Mouse (Mus musculus): ENCODE measurements around the gene Ablim1.

The Ablim1 gene

DNA sequence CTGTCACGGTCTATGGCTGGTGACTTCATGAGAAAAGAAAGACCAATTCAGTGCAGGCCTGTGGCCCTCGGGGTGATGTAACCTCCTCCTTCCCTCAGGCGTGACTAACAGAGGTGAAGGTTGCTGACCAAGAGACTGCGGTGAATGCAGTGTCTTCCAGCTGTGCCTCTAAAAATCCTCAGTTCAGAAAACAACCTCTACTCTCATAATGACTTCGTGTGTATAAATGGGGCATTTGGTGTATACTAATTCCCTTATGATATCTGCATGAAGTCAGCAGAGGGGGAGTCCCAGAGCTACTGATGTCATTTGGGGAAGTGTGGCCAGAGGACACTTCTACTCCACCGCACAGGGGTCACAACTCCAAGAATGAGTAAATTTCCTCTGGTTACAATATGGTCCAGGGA, 301.4 kb downstream of the Ablim1 start:
- no peak for DNase-seq (ENCODE audit: low spot score in 2 of 2)

DNA sequence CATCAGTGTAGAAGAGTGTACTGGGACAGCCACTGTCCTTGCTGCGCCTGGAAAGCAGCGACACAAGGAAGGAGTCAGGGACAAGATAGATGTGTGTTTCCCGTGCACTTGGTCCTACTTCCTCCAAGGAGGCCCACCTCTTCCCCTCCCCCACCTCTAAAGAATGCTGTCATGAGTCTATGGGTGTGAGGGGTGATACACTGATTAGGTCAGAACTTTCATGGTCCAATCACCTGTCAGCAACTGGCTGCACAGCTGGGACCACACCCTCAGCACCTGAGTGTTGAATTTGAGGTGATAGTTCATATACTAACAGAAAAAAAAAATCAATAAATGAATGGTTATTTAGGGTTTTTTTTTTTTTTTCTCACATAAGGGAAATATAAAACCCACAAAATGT, 302.7 kb downstream of the Ablim1 start:
- no peak for DNase-seq (ENCODE audit: low spot score in 2 of 2)

DNA sequence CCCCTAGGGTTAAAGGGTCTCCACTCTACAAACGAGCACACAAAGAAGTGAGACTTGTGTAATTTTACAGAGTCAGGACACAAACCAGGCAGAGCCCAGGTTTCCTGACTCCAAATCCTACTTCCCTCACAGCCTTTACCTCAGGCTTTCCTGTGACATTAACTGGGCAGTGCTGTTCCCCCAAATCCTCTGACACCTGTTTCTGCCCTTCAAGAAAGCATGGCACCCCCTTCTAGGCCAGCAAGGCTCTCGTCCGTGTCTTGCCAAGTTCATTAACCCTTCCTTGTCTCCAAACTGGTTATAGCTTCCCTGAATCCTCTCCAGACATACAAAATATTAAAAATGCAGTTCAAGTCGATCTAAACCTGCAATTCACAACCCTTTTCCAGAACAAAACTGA, 304.7 kb downstream of the Ablim1 start:
- DNase-seq (ENCODE audit: low spot score in 2 of 2) = no peak

- DNase-seq (ENCODE audit: low spot score in 2 of 2) = no peak
Measured at GRCm38 (mm10) chr19:57009653-57010052, 305.1 kb downstream of the Ablim1 start.

GRCm38 (mm10) chr19:57007781-57008710, 306.7 kb downstream of the Ablim1 start, which contains the start of gene Afap1l2:
Gene Afap1l2, minus strand, starts transcription at chr19:57008228.
- peak in 1 of 2 experiments; percentile 62 for DNase-seq (ENCODE audit: low spot score in 2 of 2)

DNA sequence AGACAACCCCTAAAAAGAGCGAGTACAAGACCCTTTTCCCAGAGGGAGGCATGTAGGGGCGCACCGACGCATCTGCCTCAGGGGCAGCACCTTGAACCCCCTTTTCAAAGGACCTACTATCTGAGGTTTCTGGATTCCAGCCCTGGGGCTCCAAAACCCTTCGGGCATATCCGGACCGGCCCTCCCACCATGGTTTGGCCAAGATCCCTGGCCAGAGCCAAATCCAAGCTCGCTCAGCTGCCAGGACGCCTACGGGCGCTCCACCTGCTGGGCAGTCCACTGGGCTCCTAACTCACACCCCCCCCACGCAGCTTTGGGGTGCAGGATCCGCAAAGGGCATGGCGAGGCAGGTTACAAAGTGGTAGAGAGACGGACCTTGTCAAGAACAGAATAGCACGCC, 307.4 kb downstream of the Ablim1 start:
- peak in 1 of 2 experiments; percentile 35 for DNase-seq (ENCODE audit: low spot score in 2 of 2)

DNA sequence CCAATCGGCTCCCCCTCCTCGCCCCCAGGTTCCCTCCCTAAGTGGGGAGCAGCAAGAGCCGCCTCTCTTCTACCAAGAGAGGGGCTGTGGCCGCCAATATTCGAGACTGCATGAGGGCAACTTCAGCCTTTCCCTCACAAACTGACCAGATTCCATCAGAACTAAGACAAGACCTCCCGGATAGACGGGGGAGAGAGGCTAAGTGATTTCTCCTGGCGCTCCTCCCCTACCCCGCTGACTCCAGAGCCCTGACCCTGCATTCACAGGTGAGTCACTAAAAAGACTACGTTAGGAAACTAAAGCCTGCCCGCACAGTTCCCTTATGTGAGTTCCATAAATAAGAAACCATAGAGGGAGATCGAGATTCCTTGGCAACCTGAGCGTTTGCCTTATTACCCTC, 307.9 kb downstream of the Ablim1 start:
- DNase-seq (ENCODE audit: low spot score in 2 of 2) = no peak

DNA sequence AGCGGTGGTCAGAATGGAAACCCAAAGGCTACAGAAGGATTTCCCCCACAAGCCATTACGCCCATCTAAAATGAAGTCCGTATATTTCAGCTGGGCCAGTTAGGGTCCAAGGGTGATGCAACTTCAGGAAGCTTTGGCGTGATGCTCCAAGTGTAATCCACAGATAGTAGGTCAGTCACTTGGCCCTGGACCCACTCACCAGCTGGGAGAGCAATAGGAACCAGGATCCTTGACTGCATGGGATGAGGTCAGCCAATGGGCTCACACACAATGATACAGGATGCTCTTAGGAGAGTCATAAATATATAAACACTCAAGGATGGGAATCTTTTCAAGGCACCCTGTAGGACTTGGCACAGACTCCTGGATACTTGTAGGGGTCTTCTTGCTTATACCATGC, 309.7 kb downstream of the Ablim1 start:
- peak; percentile 78 to 83 for DNase-seq (ENCODE audit: low spot score in 2 of 2)

GRCm38 (mm10) chr19:57003460-57003810, 311.3 kb downstream of the Ablim1 start:
- no peak for DNase-seq (ENCODE audit: low spot score in 2 of 2)

DNA sequence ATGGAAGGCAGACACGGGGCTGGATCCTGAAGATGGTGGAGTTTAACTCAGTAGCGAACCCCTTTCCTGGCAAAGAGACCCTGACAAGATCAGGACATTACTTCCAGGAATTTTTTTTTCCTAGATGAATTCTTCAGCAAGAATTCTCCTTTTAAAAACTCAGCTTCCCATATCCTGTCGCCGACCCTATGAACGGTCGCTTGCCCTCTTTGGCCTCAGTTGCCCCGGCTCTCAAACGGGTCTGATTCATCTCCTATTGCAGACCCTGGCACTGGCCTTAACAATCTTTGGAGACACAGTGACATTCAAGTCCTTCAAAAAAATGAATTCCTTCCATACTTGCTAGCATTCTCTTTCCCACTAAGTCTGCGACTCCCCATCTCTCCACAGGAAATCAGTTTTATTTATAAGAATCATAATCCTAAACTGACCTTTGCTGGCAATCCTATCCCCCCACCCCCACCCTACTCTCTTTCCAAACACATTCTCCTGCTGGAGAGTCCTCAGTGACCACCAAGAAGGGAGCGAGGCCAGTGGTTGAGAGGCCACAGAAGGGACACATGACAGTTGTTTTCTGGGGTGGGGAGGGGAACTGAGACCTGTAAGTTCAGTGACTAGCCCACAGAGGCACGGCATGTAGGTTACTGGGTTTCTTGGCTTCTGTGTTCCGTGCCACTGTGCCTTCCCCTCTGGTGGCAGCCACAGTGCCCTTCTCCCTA, 311.8 kb downstream of the Ablim1 start:
- DNase-seq (ENCODE audit: low spot score in 2 of 2) = no peak

DNA sequence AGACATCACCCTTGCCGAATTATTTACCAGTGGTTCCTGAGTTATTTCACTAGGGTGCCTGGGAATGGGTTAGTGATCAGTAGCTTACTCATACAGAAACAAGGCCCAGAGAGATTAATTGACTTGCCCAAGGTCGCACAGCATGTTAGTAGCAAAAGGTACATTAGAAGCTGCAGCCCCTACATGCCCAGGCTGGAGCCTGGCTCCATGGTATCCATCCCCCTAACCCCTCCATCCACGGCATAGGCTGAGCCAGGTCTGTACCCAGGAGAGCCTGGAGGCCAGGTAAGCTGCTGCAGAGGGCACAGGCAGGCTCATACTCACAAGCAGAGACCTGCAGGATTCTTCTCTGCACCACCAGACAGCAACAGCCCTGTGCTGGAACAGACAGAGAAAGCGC, 312.8 kb downstream of the Ablim1 start:
- DNase-seq (ENCODE audit: low spot score in 2 of 2) = no peak

DNA sequence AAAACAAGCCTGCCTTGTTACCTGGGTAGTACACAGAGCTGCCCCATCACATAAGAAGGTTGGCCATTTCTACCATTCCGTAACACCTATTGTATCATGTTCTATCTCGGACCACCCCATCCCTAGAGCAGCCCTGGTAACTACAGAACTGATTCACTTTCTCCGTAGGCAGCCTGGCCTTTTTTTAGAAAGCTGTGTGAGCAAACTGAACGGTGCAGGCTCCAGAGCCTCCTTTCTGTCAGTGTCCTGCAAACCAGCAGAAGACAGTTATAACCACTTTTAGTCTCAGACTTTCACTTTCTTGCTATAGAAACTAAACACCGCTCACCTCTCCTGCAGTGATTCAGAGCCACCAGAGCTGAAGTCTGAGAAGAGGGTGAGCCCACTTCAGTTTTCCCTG, 314.1 kb downstream of the Ablim1 start:
- no peak for DNase-seq (ENCODE audit: low spot score in 2 of 2)

DNA sequence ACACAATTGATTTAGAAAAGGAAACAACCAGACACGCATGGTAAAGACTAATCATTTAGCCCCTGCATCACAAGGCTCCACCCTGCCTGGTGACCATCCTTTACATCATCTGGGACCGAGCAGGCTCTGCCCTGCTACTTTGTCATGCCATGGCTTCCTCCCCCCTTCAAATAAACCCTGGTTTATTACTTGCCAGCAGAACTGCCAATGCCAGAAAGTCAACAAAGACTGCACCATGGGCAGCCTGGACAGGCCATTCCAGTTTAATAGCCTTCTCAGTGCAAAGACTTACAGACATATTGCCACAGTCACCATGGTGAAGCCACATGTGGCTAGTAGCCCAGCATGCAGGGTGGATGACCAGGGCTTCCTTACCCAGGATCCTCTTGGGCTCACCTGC, 314.9 kb downstream of the Ablim1 start:
- no peak for DNase-seq (ENCODE audit: low spot score in 2 of 2)

DNA sequence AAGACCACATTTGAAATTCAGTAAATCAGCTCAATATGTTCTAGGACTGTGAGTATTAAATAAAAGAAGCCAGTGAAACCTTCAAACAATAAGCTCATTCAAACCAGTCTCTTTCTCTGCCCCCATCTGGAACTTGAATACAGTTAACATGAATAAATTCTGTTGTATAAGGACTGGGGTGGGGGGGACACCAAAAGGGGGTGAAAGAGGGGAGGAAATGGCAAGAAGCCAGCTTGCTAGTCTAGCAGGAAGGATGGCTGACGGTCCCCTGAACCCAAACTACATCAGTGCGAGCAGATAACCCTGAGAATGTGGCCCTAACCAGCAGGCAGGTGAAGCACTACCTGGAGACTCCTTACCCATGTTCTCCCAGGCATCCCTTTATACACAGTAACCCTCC, 315.8 kb downstream of the Ablim1 start:
- DNase-seq (ENCODE audit: low spot score in 2 of 2) = no peak

DNA sequence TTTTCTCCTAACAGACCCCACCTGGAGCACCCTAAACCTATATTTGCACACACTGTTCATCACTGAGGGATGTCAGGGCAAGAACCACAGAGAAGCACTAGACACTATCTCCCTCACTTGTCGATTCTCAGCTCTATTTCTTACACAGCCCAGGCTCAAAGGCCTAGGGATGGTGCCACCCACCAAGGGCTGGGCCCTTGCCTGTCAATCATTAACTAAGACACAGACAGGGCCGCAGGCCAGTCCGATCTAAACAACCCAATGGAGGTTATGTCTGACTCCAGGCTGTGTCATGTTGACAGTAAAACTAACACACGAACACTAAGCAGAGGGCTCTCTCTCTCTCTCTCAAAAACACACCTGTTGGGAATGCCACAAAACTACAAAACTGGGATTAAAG, 316.4 kb downstream of the Ablim1 start:
- no peak for DNase-seq (ENCODE audit: low spot score in 2 of 2)

DNA sequence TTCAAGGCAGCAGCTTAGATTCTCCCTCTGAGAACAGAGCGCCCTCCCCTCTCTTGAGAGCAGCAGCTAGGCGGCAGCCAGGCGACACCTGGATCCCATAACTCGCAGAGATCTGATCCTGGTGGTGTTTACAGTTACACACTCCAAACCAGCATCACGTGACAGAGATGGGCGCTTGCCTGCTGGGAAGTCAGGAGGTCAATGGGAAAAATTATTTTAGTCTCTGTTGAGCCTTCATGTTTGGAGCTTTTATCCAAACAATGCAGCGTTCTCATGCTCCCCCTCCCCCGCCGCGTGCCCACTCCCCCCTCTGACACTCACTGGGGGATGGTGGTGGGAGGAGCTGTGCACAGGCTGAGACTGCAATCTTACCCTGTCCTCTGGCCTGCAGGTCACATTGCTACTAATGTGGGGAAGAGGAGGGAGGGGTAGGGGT, 317.5 kb downstream of the Ablim1 start:
- peak in 1 of 2 experiments; percentile 32 for DNase-seq (ENCODE audit: low spot score in 2 of 2)

- no peak for DNase-seq (ENCODE audit: low spot score in 2 of 2)
Measured at GRCm38 (mm10) chr19:56995441-56995840, 319.3 kb downstream of the Ablim1 start.

- no peak for DNase-seq (ENCODE audit: low spot score in 2 of 2)
Measured at GRCm38 (mm10) chr19:56994653-56995052, 320.1 kb downstream of the Ablim1 start.

DNA sequence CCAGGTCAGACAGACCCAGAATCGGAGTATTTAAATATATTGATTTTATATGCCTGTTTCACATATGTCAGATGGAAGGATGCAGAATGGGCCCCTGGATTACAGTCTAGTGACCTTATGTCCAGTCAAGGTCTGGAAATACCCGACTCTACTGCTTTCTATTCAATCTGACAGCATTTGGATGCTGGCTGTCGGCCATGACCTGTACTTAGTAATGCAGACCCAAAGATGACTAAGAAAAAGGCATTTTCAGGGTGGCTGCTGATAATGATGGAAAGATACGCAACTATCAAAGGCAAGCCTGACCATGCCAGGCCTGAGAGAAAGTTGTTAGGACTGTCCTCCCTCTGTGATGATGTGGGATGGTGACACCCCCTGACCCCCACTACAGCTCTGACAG, 321.0 kb downstream of the Ablim1 start:
- no peak for DNase-seq (ENCODE audit: low spot score in 2 of 2)

DNA sequence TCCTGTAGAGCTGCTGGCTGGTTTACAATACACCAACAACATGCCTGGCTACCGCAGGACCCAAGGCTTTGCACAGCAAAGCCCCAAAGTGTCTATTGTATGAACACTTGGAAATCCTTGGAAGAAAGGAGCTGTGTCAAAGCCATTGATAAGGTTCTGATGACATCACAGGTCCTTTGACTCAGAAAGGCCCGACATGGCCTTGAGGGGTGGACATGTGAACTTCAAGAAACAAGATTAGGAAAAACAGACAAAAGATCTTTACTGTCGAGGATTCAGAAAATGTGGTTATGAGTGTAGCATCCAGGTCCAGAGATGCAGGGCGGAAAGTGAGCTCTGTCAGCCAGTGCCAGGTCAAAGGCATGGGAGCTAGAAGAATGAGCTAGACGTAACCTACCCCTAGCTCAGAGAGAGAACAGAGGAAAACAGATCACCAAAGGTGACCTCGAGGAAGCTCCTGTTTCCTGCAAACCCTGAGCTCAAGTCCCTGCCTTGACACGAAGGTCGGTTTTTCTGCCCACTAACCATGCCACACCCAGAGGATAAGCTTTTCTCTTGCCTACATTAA, 321.7 kb downstream of the Ablim1 start:
- no peak for DNase-seq (ENCODE audit: low spot score in 2 of 2)

DNA sequence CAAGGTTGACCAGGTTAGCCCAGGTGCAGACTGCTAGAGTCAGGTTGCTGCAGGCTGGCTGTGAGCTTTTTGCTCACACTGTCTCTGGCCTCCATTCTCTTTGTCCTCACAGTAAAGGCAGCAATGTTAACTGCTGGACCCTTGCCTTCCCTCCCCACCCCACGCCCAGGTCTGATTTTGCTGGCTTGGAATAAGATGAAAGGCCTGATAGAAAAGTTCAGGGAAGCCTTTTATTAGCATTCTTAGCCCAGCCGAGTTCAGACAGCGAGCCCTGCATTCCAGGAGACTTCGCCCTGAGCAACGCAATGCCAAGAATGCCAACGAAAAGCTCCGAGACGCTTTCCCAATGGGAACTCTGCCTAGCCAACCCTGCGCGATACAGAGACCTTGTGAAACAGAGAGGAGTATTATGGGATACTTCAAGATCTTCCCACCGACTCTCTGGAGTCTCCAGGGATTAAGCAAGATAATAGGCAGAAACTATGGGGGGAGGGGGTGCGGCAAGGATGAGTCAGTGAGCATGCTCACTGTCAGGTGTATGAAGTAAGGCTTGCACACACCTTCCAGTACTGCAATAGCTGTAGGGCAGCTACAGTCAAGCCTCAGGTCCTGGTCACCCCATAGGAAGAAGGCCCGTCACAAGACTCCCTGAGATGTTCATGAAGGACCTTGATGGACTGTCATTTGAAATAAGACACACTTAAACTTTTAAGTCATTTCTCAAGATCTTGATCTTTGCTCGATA, 324.2 kb downstream of the Ablim1 start:
- DNase-seq (ENCODE audit: low spot score in 2 of 2) = no peak

DNA sequence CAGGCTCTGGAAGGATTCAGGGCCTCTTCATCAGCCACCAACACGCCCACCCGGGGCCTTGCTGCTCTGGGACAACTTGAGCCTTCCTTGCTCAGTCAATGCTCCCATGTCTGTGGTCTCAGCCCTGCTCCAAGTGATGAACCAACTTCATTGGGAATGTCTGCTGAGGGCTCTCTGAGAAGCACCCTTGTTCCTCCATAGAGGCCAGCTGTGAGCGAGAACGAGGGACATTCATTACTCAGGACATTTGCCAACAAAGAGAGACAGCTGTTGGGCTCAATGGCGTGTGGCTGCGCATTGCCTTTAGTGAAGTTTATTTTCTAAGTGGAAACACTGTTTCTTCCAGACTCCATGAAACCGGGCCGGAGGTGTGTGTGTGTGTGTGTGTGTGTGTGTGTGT, 325.5 kb downstream of the Ablim1 start:
- DNase-seq (ENCODE audit: low spot score in 2 of 2) = no peak

Measured in heart, adult 9 months (tissue).